Mouse (Mus musculus) bone marrow macrophage, adult 2 months (primary cell): Measurements from ENCODE around the gene Gm45213. TPM values are rescaled to one million over a fixed set of nuclear protein-coding genes. Genes with fewer than 3 reads are reported as not detected.

ENCODE experiments used
- H3K27ac ChIP-seq: 2 replicates; pipeline ENCODE4 v1.5.1; 2012; ENCODE audit warnings: low read depth, low read length; ENCODE audit not compliant: insufficient read depth
- H3K4me1 ChIP-seq: 2 replicates; pipeline ENCODE4 v1.6.1; 2012; ENCODE audit warnings: low read length; ENCODE audit not compliant: control insufficient read depth, insufficient read depth
- H3K4me3 ChIP-seq: 2 replicates; pipeline ENCODE4 v1.5.1; 2012; ENCODE audit warnings: mild to moderate bottlenecking, low read length, moderate library complexity; ENCODE audit not compliant: insufficient read depth
- CTCF ChIP-seq: IDR thresholded peaks from 2 replicates; pipeline ENCODE4 v1.5.1; 2012; ENCODE audit warnings: low read depth, mild to moderate bottlenecking, low read length, moderate library complexity
- POLR2A ChIP-seq: IDR thresholded peaks from 2 replicates; pipeline ENCODE4 v1.6.1; 2012; ENCODE audit warnings: mild to moderate bottlenecking, low read depth, low read length, borderline replicate concordance
- polyA plus RNA-seq: library from polyadenylated mRNA; stranded (reverse); fragments of >200 nt; gene quantifications from 2 replicates; pipeline ENCODE4 v1.2.4, GENCODE M21; 2012; ENCODE audit not compliant: missing spikeins, insufficient read depth, insufficient read length

Gm45213 gene
- polyA plus RNA-seq, 1 experiment = not detected

DNA sequence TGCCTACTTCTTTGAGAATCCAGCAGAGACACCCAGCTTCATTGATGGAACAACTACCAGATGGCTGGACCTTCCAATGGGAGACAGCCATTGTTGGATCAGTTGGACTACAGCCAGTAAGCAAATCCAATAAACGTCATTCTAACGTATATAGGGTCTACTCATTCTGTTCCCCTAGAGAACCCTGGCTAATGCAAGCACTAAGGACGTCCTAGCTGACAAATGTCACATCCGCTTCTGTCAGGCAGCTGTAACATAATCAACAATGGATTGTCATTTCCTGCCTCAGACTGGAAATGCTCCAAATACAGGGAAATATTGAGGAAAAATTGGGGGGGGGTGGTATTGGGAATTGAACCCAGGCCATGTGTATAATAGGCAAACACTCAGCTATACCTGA is 62.4 kb downstream of the Gm45213 start:
- no peak overlapping the region for H3K4me3 ChIP-seq
- no peak overlapping the region for H3K27ac ChIP-seq
- peaks cover 4% of the 10 kb centered on the region for H3K4me1 ChIP-seq
- TF ChIP-seq CTCF = no peak
- no peak for TF ChIP-seq POLR2A

DNA sequence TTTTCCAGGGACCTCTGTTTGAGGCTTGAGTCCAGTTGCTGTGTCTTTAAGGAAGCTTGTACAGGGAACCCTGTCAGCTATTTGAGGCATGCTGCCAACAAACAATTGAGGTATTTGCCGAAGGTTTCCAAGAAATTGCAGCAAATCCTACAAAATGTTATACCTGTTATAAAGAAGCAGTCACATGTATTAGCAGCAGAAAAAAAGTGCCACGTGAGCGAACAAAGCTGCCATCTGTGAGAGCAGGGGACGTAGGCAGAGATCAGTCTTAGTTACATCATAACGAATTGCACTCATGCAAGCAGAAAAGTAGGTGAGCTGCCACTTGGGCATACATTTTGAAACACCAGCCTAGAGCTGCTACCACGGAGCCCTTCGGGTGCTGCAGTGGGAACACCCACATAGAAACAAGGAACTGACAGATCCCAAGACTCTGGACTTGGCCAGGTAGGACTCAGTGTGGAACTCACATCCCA is 63.2 kb downstream of the Gm45213 start:
- Histone ChIP-seq H3K27ac (no peak overlapping the region), H3K4me1 (peaks cover 4% of the 10 kb centered on the region), H3K4me3 (no peak overlapping the region)
- TF ChIP-seq CTCF (no peak), POLR2A (no peak)

DNA sequence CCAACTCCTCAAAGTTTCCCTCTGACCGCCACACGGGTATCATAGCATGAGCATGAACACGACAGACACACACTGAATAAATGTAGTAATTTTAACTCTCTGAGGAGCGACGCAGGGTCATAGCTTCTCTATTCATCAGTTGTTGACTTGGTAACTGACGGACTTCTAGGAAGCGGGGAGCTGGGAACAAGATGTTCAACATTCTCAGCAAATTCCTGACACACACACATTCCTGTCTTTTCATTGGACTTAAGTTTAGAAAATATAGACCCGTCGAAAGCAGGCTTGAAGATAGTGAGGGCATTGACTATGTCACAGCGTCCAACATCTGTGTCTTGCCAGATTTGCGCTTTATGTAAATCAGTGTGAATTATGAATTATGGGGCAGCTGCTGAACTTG is 63.8 kb downstream of the Gm45213 start:
- H3K4me1 ChIP-seq = peaks cover 4% of the 10 kb centered on the region
- no peak overlapping the region for H3K27ac ChIP-seq
- TF ChIP-seq POLR2A (no peak), CTCF (no peak)
- no peak overlapping the region for H3K4me3 ChIP-seq

DNA sequence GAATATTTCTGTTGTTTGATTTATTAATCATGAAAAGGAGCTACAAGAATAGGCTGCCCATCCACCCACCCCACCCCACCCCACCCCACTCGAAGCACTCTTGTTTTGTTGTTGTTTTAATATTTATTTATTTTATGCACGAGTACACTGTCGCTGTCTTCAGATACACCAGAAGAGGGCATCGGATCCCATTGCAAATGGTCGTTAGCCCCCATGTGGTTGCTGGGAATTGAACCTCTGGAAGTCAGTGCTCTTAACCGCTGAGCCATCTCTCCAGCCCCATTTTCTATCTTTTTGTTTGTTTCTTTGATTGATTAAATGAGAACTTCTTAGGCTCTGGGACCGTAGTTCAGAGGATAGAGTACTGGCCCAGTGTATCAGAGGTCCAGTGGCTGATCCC is 64.5 kb downstream of the Gm45213 start:
- H3K27ac ChIP-seq = no peak overlapping the region
- H3K4me1 ChIP-seq = peaks cover 4% of the 10 kb centered on the region
- no peak overlapping the region for H3K4me3 ChIP-seq
- TF ChIP-seq CTCF (0 out of 2 replicates have a peak, but pooled peaks have one; percentile 27), POLR2A (no peak)

DNA sequence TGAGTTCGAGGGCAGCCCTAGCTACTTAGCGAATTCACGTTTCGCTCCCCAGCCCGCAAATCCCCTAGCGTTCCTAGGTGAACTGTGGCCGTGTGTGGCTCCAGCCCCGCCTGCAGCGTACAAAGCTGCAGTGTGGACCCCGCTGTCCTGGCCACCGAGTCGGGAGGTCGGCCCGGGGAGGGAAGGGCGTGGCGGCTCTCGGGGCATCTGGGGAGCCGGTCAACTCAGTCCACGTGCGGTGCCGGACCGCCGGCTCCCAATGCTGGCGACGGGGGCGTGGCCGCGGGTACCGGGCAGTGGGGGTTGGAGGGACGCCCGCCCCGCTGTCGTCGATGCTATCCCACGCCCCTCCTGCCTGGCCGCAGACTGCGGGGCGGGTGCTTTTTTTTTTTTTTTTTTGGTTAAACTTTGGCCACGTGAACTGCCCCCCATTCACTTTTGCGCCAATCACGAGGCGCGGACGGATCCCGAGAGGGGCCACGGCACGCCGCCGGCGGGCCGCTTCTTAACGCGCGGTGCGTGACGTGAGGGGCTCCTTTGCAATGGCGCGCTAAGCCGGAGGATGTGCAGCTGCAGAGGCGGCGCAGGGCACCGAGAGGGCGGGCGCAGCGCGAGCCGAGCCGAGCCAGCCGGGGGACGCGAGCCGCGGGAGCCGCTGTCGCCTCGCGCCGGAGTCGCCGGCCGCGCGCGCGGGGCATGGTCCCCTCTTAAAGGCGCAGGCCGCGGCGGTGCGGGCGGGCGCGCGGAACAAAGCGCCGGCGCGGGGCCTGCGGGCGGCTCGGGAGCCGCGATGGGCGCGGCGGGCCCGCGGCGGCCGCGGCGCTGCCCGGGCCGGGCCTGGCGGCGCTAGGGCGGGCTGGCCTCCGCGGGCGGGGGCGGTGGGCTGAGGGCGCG is 65.8 kb downstream of the Gm45213 start, which contains the start of gene Chsy1:
Gene Chsy1 (plus strand): TSS at position 555 of the 894 bp plus-strand sequence.
- TF ChIP-seq POLR2A (no peak), CTCF (no peak)
- H3K27ac ChIP-seq = peak within 1 kb of the TSS; percentile 41; the same call in 1 of the 2 replicates
- peaks cover 12% of the 10 kb centered on the region for H3K4me1 ChIP-seq
- peak within 1 kb of the TSS; percentile 73 for H3K4me3 ChIP-seq

DNA sequence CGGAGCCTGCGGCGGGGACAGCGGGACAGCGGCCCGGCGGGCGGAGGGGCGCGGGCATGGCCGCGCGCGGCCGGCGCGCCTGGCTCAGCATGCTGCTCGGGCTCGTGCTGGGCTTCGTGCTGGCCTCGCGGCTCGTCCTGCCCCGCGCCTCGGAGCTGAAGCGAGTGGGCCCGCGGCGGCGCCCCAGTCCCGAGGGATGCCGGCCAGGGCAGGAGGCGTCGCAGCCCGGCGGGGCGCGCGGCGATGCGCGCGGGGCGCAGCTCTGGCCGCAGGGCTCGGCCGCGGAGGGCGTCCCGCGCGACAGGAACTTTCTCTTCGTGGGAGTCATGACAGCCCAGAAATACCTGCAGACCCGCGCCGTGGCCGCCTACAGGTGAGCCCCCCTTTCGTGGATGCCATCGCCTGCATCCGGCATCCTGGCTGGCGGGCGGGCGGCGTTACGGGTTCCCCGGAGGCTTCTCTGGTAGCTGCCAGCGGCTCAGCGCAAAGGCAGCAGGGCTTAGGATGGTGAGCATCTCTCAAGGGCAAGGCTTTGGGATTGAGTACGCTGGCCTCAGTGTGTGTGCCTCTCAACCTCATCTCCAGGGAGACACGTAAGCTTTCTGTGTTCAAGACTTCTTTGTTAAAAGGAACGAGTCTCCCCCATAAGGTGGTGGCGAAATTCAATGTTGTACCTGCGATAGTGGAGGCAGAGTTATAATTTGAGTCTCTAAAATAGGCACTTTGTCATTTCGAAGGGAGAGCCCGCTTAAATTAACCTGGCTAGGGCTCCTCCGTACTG is 66.6 kb downstream of the Gm45213 start:
- TF ChIP-seq CTCF (no peak), POLR2A (no peak)
- Histone ChIP-seq H3K4me3 (peak overlapping the region; percentile 73), H3K4me1 (peaks cover 13% of the 10 kb centered on the region), H3K27ac (no peak overlapping the region)

DNA sequence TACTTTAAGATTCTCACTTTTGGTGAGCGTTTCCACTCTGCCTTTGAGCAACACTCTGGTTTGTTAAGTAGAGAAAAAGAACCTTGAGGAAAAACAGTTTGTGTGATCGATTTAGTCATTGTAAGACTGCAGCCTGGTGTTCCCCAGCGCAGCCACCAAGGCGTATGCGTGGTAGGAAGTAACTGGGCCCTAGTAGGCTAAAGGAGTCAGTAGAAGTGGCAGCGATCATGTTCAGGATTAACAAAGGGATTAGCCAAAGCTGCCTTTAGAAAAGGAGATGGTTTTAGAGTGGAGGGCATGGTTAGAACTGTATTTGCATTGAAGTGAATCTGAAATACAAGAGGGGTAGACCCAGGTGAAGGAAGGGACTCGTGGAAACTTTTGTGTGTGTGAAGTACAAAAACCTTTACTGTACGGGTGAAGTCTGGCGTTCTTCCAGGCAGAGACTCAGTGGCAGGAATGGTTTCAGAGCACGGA is 67.3 kb downstream of the Gm45213 start:
- peaks cover 13% of the 10 kb centered on the region for H3K4me1 ChIP-seq
- peak overlapping the region; percentile 73 for H3K4me3 ChIP-seq
- no peak overlapping the region for H3K27ac ChIP-seq
- TF ChIP-seq POLR2A = no peak
- TF ChIP-seq CTCF = no peak

DNA sequence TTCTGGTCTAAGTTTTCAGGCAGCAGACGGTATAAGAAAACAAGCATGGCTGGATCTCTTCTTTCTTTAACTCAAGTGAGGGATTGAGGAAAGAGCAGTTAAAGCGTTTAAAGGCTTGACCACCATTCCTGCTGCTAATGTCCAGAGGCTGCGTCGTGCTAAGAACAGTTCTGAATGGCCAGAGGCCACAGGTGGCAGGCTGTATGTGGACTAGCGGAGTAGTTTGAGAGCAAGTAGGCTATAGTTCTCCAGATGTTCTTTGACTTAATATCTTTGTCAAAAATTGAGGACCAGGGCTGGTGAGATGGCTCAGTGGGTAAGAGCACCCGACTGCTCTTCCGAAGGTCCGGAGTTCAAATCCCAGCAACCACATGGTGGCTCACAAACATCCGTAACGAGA is 67.8 kb downstream of the Gm45213 start:
- Histone ChIP-seq H3K27ac (no peak overlapping the region), H3K4me3 (no peak overlapping the region), H3K4me1 (peaks cover 12% of the 10 kb centered on the region)
- TF ChIP-seq CTCF (no peak), POLR2A (no peak)

Other genes starting within 250 kb of the Gm45213 start
- not detected in 2 replicates for gene Pcsk6, start 181.9 kb upstream of the Gm45213 start, polyA plus RNA-seq
- gene Snrpa1, start 15.4 kb downstream of the Gm45213 start, polyA plus RNA-seq = 29.6 and 33.5 TPM in 2 replicates
- gene Selenos, start 36.0 kb downstream of the Gm45213 start, polyA plus RNA-seq = 75.3 and 89.0 TPM in 2 replicates
- gene Chsy1, start 65.9 kb downstream of the Gm45213 start, polyA plus RNA-seq = 10.8 and 11.8 TPM in 2 replicates